Mouse (Mus musculus) stomach, embryonic 14.5 days (tissue): ENCODE data around the gene Kctd18. TPM values are rescaled to one million over a fixed set of nuclear protein-coding genes. Genes with fewer than 3 reads are reported as not detected.

ENCODE experiments used
- ATAC-seq: fragments of 200-750 bp; cut with Nextera tagmentation; 2 replicates; pipeline ENCODE4 v1.8.0; 2017; ENCODE audit warnings: low read depth, moderate TSS enrichment; ENCODE audit not compliant: insufficient number of reproducible peaks, insufficient read depth, low FRiP score
- H3K27ac ChIP-seq: fragments of 300-500 bp; sonication (generic); 2 replicates; pipeline ENCODE4 v1.5.1; 2014; ENCODE audit warnings: mild to moderate bottlenecking, low read length, moderate library complexity, mixed read lengths
- H3K27me3 ChIP-seq: fragments of 300-500 bp; sonication (generic); 2 replicates; pipeline ENCODE4 v1.6.1; 2014; ENCODE audit warnings: low read length, control low read depth, mixed read lengths; ENCODE audit not compliant: control insufficient read depth, insufficient read depth
- H3K36me3 ChIP-seq: fragments of 300-500 bp; sonication (generic); 2 replicates; pipeline ENCODE4 v1.6.1; 2014; ENCODE audit warnings: mild to moderate bottlenecking, control low read depth, low read length, moderate library complexity, mixed read lengths; ENCODE audit not compliant: control insufficient read depth, insufficient read depth
- H3K4me1 ChIP-seq: fragments of 300-500 bp; sonication (generic); 2 replicates; pipeline ENCODE4 v1.6.1; 2014; ENCODE audit warnings: low read length, control low read depth, mixed read lengths; ENCODE audit not compliant: control insufficient read depth, insufficient read depth
- H3K4me2 ChIP-seq: fragments of 300-500 bp; sonication (generic); replicated peaks from 2 replicates; pipeline ENCODE4 v1.6.1; 2014; ENCODE audit warnings: low read depth, low read length, control low read depth
- H3K4me3 ChIP-seq: fragments of 300-500 bp; sonication (generic); 2 replicates; pipeline ENCODE4 v1.5.1; 2014; ENCODE audit warnings: low read depth, low read length, control low read depth
- H3K9ac ChIP-seq: fragments of 300-500 bp; sonication (generic); replicated peaks from 2 replicates; pipeline ENCODE4 v1.6.1; 2014; ENCODE audit warnings: low read depth, mild to moderate bottlenecking, control low read depth, low read length, moderate library complexity, mixed read lengths
- H3K9me3 ChIP-seq: fragments of 300-500 bp; sonication (generic); 2 replicates; pipeline ENCODE4 v1.6.1; 2016; ENCODE audit warnings: low read depth, low read length, control low read depth; ENCODE audit not compliant: control insufficient read depth
- WGBS: fragments of 180-500 bp; shearing (Covaris S2); extraction: QIAGEN DNeasy Blood & Tissue Kit; methylation state at CpG from one replicate; pipeline ENCODE4 v1.1.7; 2014; 5-methylcytosine and 5-hydroxymethylcytosine counted together
- polyA plus RNA-seq: library from polyadenylated mRNA; unstranded; fragments of >200 nt; fragmentation: Nextera tagmentation; extraction: Ambion mirVana; gene quantifications from 2 replicates; pipeline ENCODE4 v1.2.1, GENCODE M21; 2014

Kctd18 gene
- polyA plus RNA-seq, 1 experiment from 2014 or later: 14.0 TPM

GRCm38 (mm10) chr1:57942215-57942614 is 76.5 kb downstream of the Kctd18 start:
- peaks cover 22% of the 10 kb centered on the region for H3K36me3 ChIP-seq
- H3K27ac ChIP-seq: no peak overlapping the region
- no peaks in the 10 kb centered on the region for H3K9me3 ChIP-seq
- no peak for ATAC-seq
- WGBS: 81% methylated on average over 6 of the region's 6 CpGs
- no peaks in the 10 kb centered on the region for H3K27me3 ChIP-seq
- H3K4me3 ChIP-seq: no peak overlapping the region
- H3K4me1 ChIP-seq: no peaks in the 10 kb centered on the region
- no peak overlapping the region for H3K4me2 ChIP-seq
- no peak overlapping the region for H3K9ac ChIP-seq

GRCm38 (mm10) chr1:57941734-57942133 is 77.0 kb downstream of the Kctd18 start:
- 56% methylated on average over 11 of the region's 11 CpGs for WGBS

GRCm38 (mm10) chr1:57941095-57941494 is 77.7 kb downstream of the Kctd18 start:
- Histone ChIP-seq H3K27me3 (no peaks in the 10 kb centered on the region), H3K9ac (no peak overlapping the region), H3K4me2 (no peak overlapping the region), H3K27ac (no peak overlapping the region), H3K9me3 (no peaks in the 10 kb centered on the region), H3K36me3 (peaks cover 18% of the 10 kb centered on the region), H3K4me3 (no peak overlapping the region), H3K4me1 (no peaks in the 10 kb centered on the region)
- WGBS: 73% methylated on average over 7 of the region's 7 CpGs
- ATAC-seq: no peak

More at GRCm38 (mm10) chr1:57941734-57942133, 77.0 kb downstream of the Kctd18 start:
- no peak for ATAC-seq
- H3K9ac ChIP-seq: no peak overlapping the region
- no peak overlapping the region for H3K4me2 ChIP-seq
- H3K9me3 ChIP-seq: no peaks in the 10 kb centered on the region
- no peaks in the 10 kb centered on the region for H3K27me3 ChIP-seq
- H3K36me3 ChIP-seq: peaks cover 22% of the 10 kb centered on the region
- H3K4me1 ChIP-seq: no peaks in the 10 kb centered on the region
- H3K27ac ChIP-seq: no peak overlapping the region
- no peak overlapping the region for H3K4me3 ChIP-seq

- Histone ChIP-seq H3K4me1 (no peaks in the 10 kb centered on the region), H3K27me3 (no peaks in the 10 kb centered on the region), H3K9ac (no peak overlapping the region), H3K4me2 (no peak overlapping the region), H3K4me3 (no peak overlapping the region), H3K9me3 (no peaks in the 10 kb centered on the region), H3K36me3 (peaks cover 16% of the 10 kb centered on the region), H3K27ac (no peak overlapping the region)
- 77% methylated on average over 10 of the region's 10 CpGs for WGBS
- no peak for ATAC-seq
These were observed 78.1 kb downstream of the Kctd18 start for GRCm38 (mm10) chr1:57940691-57941090.

- no peaks in the 10 kb centered on the region for H3K4me1 ChIP-seq
- H3K9me3 ChIP-seq: no peaks in the 10 kb centered on the region
- no peak overlapping the region for H3K4me2 ChIP-seq
- no peak overlapping the region for H3K27ac ChIP-seq
- H3K4me3 ChIP-seq: no peak overlapping the region
- no peak for ATAC-seq
- no peaks in the 10 kb centered on the region for H3K27me3 ChIP-seq
- H3K9ac ChIP-seq: no peak overlapping the region
- H3K36me3 ChIP-seq: peaks cover under 1% of the 10 kb centered on the region; the same call in 1 of the 2 replicates
- WGBS: 58% methylated on average over 1 of the region's 1 CpGs
These were observed 84.5 kb downstream of the Kctd18 start for GRCm38 (mm10) chr1:57934287-57934686.

GRCm38 (mm10) chr1:57918567-57918966 is 100.2 kb downstream of the Kctd18 start:
- no peaks in the 10 kb centered on the region for H3K4me1 ChIP-seq

GRCm38 (mm10) chr1:57917342-57917741 is 101.4 kb downstream of the Kctd18 start:
- Histone ChIP-seq H3K4me2 (no peak overlapping the region), H3K9ac (no peak overlapping the region), H3K4me1 (no peaks in the 10 kb centered on the region), H3K4me3 (no peak overlapping the region), H3K27ac (no peak overlapping the region), H3K27me3 (no peaks in the 10 kb centered on the region), H3K9me3 (no peaks in the 10 kb centered on the region), H3K36me3 (no peaks in the 10 kb centered on the region; the same call in 1 of the 2 replicates)
- 84% methylated on average over 5 of the region's 5 CpGs for WGBS
- ATAC-seq: no peak

More at GRCm38 (mm10) chr1:57918567-57918966, 100.2 kb downstream of the Kctd18 start:
- no peak overlapping the region for H3K27ac ChIP-seq
- WGBS: 87% methylated on average over 4 of the region's 4 CpGs
- H3K9me3 ChIP-seq: no peaks in the 10 kb centered on the region
- no peaks in the 10 kb centered on the region for H3K27me3 ChIP-seq
- H3K4me2 ChIP-seq: no peak overlapping the region
- no peak overlapping the region for H3K9ac ChIP-seq
- H3K36me3 ChIP-seq: no peaks in the 10 kb centered on the region; the same call in 1 of the 2 replicates
- ATAC-seq: no peak
- no peak overlapping the region for H3K4me3 ChIP-seq

- 90% methylated on average over 6 of the region's 6 CpGs for WGBS
- ATAC-seq: no peak
These were observed 107.2 kb downstream of the Kctd18 start for GRCm38 (mm10) chr1:57911561-57911960.

GRCm38 (mm10) chr1:57906312-57906711 is 112.4 kb downstream of the Kctd18 start:
- peaks cover 23% of the 10 kb centered on the region for H3K36me3 ChIP-seq
- no peak for ATAC-seq

More at GRCm38 (mm10) chr1:57911561-57911960, 107.2 kb downstream of the Kctd18 start:
- Histone ChIP-seq H3K36me3 (peaks cover 15% of the 10 kb centered on the region; the same call in 1 of the 2 replicates), H3K27ac (no peak overlapping the region), H3K4me2 (no peak overlapping the region), H3K9ac (no peak overlapping the region), H3K4me3 (no peak overlapping the region), H3K4me1 (no peaks in the 10 kb centered on the region), H3K9me3 (no peaks in the 10 kb centered on the region), H3K27me3 (no peaks in the 10 kb centered on the region)

More at GRCm38 (mm10) chr1:57906312-57906711, 112.4 kb downstream of the Kctd18 start:
- no peaks in the 10 kb centered on the region for H3K27me3 ChIP-seq
- H3K4me1 ChIP-seq: 0 out of 2 replicates have a peak, but pooled peaks cover 3% of the 10 kb centered on the region
- no peak overlapping the region for H3K4me2 ChIP-seq
- H3K4me3 ChIP-seq: no peak overlapping the region
- no peaks in the 10 kb centered on the region for H3K9me3 ChIP-seq
- no peak overlapping the region for H3K9ac ChIP-seq
- peak overlapping the region; percentile 86; the same call in 1 of the 2 replicates for H3K27ac ChIP-seq
